Mouse (Mus musculus) cerebellum, adult 9-10 months (tissue): ENCODE data around the gene Apeh.
A peak's percentile ranks its signal among the peaks of the same experiment; 100 is the strongest.

ENCODE experiments used
- DNase-seq: peaks from one replicate; pipeline ENCODE4 v3.0.0; 2022

Apeh gene

GRCm38 (mm10) chr9:108119891-108120411, 25.5 kb upstream of the Apeh start:
- DNase-seq: no peak

GRCm38 (mm10) chr9:108117143-108117542, 22.7 kb upstream of the Apeh start:
- no peak for DNase-seq

DNA sequence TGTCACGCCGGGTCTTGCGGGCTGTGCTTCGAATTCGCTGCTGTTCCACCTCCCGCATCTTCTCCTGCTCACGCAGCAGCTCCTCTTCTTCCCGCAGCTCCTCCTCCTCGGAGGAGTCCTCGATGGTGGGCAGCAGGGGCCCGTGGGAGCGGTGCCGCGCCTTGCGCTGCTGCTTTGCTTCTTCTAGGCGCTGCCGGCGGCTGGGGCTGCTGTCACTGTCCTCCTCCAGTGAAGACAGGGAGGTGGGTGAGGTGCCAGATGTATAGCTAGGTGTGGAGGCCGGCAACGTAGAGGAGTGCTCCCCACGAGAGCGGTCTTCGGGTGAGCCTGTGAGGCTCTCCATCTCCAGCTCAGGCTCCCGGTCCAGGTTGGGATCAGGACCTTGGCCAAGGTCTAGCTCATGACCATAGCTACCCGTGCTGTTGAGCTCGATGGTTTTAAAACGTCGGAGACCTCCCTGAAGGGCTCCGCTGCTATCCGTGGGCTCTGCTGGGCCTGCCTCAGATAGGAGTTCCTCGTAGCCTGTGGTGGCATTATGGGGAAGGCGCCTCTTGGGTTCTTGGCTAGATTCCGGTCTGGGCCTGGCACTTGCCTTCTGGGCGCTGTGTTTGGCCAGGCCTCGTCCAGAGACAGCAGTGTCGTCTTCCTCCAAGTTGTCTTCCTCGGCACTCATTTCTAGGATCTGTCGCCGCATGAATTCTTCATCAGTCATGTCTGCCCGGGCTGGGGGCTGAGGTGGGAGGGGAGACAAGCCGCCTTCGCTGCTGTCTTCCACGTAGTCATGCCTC, 21.1 kb upstream of the Apeh start:
- DNase-seq: no peak

DNA sequence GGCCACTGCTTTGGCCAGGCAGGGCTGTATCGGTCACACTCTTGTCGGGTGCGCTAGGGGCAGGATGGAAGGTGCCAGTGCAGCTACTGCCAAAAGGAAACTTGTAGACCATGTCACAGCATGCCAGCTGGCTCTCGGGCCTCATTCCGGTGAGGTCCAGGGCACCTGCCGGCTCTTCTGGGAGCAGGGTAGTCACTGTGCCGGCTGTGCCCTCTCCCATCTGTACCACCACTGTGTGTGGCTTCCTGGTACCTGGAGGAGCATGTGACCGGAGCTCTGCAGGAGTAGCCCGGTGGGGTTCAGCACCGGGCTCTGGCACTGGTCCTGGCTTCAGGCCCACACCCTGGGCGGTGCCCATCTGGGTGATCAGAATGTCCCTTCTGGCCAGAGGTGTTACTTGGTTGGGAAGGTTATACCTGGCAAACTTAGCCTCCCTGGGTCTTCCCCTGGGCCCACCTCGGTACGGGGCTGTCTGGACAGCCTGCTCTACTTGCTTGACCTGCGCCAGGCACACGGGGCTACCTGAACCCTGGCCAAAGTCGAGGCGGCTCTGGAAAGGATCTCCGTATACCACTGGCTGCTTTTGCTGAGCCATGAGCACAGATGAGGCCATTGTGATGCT, 18.4 kb upstream of the Apeh start:
- peak; percentile 86 for DNase-seq

DNA sequence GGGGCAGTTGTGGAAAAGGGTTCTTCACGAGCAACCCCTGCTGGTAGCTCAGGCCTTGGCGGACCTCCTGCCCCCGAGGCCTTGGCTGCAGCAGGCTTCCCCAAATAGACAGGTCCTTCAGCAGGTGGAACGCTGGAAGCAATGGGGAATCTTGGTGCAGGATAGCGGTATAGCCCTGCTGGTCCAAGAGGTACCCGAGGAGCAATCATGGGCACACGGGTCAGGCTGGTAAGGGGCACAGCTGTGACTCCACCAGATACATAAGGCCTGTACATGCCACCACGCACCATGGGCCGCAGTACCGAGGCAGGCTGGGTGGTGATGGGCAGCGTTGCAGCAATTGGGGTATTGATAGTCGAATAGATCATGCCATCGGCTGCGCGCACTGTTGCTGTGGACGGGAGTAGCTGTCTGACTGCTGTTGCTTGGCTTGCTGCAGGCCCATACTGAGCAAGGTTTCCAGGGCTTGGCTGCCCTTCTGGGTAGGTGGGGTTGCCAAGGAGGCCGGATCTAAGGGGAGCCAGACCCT, 17.3 kb upstream of the Apeh start:
- peak; percentile 54 for DNase-seq

DNA sequence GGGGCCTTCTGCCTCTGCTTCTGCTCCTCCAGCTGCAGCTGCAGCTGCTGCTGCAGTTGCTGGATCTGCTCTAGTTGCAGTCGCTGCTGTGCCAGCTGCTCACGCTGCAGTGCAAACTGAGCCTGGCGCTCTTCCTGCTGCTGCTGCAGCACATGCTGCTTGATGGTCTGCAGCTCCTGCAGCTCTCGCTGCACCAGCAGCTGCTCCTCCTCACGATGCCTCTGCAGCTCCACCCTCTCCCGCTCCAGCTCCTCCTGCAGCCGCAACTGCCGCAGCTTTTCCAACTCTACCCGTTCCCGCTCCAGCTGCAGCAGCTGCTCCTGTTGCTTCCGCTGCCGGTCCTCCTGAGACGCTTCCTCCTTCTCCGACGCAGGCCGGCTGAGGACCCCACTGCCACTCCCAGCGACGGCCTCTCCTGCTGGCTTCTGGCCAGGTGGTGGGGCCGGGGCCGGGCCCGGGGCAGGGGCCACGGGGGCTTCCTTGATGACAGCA, 16.7 kb upstream of the Apeh start:
- DNase-seq: no peak

DNA sequence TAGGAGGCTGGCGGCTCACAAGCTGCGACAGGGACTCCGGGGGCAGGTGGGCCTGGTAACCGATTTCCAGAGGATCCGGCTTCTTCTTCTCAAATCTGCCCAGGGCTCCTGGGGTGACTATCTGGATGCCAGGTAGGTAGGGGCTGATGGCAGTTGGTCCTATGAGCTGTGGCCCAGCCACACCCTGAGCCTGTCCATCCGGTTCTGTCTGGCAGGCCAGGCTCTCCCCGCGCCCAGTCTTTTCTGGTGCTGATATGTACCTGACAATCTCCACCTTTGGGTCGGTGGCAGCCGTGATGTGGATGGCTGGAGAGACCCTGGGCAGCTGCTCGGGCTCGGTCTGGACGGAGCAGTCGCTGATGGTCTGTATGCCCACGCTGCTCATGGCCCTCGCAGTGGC, 15.8 kb upstream of the Apeh start:
- no peak for DNase-seq

GRCm38 (mm10) chr9:108107867-108108266, 13.5 kb upstream of the Apeh start:
- no peak for DNase-seq

- no peak for DNase-seq
Measured at GRCm38 (mm10) chr9:108106090-108106489, 11.7 kb upstream of the Apeh start.

GRCm38 (mm10) chr9:108105549-108105863, 11.1 kb upstream of the Apeh start:
- no peak for DNase-seq

- DNase-seq: no peak
Measured at GRCm38 (mm10) chr9:108104766-108105548, 10.6 kb upstream of the Apeh start.

- DNase-seq: peak; percentile 76
Measured at GRCm38 (mm10) chr9:108099619-108100018, 5.2 kb upstream of the Apeh start.

DNA sequence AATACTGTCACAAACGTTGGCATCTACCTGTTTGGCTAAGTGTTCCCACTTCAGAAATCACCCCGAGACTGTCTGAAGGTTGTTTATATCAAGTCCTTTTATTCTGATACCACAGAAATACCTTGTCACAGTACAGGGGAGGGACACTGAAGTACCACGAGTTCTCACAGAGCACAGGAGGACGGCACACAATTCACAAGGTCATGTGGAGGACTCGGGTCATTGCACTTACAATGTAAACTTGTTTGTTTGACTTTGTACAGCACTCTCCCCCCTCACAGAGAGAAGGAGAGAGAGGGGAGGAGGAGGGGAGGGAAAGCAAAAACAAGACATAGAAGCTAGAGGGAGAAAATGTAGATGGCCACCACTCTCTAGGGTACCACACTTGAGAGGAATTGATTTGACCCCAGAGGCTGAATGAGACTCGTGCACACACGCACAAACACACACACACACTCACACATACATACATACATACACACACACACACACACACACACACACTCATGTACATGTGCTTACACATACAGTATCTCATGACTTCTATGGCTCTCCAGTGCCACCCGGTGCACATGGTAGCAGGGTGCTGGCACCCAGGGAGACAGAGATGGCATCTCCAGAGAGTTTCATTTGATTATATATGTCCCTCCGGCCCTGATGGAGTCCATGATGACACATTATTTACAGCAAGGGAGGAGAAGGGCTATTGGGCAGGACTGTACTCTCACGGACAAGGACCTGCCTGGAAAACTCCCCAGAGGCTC, 1.7 kb upstream of the Apeh start:
- DNase-seq: no peak

- DNase-seq: peak; percentile 85
Measured at GRCm38 (mm10) chr9:108095518-108095917, 1.1 kb upstream of the Apeh start.

DNA sequence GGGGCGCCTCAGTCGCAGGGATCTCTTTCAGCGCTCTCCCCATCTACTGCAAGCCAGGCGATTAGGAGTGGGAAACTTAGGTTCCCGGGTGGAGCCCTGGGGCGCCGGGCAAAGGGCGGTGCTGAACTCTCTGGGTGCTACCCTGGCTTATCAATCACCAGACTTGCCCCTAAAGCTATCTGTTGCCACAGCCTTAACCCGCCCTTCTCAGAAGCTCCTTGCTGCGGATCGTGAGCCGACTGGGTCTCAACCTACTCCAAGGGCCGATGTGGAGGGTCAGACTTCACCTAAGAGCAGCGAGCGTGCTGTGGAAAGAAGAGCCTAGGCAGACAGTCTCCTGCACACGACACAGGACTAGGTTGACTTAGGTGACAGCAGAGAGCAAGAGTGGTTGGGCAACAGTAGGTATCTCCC, 599 bp upstream of the Apeh start:
- no peak for DNase-seq

GRCm38 (mm10) chr9:108093586-108093985, 820 bp downstream of the Apeh start:
- no peak for DNase-seq

DNA sequence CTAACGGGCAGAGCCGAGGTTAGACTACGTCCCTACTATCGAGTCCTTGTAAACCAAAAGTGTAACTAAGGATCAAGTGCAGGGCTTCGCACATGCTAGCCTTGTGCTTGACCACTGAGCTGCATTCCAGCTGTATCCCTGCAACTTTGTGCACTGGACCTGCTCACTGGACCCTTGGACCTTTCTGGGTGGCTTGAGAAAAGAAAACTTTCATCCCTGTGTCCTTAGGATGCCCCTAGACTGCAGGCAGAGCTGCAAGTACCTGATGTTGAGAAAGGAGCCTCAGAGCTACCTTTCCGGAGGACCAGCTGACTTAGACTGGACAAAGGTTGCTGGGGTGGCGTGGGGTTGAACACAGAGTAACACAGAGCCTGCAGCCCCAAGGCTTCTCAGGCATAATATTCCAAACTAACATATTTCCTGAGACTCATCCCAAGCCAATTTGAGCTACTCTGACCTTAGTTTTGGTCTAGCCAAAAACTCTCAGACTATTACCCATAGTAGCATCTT, 3.7 kb downstream of the Apeh start:
- no peak for DNase-seq

DNA sequence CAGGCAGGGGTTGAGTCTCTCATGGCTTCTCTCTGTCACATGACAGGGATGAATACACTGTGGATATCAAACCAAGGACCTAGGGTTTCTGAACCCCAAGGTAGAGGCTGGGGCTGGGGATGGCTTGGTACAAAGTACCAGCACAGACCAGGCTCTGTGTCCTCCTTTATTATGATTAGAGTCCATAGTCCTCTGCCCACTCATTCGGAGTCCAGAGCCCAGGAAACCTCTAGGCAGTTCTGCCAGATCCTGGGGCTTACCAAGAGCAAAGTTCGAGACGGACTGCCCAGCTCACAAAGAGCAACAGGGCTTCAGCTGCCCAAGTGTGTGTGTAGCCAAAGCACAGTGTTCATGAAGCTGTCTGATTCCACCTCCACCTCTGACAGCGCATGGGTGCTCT, 9.1 kb downstream of the Apeh start:
- DNase-seq: no peak

DNA sequence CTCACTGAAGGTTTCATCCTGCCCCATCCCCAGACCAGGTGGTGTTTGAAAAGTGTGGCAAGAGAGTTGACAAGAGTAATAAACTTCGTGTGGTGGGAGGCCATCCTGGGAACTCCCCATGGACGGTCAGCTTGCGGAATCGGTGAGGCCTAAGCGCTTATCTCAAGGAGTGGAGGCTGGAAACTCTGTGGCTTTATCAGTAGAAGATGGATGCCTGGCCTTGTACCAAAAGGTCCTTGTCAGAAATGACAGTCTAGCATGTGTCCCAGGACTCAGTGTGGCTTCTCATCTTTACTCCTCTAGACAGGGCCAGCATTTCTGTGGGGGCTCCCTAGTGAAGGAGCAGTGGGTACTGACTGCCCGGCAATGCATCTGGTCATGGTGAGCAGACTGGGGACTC, 10.8 kb downstream of the Apeh start:
- DNase-seq: no peak

- DNase-seq: no peak
Measured at GRCm38 (mm10) chr9:108082988-108083431, 11.4 kb downstream of the Apeh start, which contains the start of gene Rnf123. TSS of gene Rnf123 (minus strand) at chr9:108083346.

DNA sequence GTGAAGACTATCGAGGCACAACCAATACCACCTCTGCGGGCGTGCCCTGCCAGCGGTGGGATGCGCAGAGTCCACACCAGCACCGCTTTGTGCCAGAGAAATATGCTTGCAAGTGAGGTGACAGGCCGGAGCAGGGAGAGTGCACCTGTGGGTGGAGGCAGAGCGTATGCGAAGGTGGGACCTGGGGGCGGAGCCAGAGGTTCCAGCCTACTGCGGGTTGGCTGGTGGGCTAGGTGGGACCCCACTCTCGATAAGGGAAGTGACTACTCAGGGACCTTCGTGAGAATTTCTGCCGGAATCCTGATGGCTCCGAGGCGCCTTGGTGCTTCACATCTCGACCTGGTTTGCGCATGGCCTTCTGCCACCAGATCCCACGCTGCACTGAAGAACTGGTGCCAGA, 11.9 kb downstream of the Apeh start:
- no peak for DNase-seq

GRCm38 (mm10) chr9:108080168-108080567, 14.2 kb downstream of the Apeh start, which contains the start of gene Mst1:
TSS of gene Mst1 (plus strand) at chr9:108080436.
- no peak for DNase-seq
